11 mouse cellular contexts compared by ENCODE assay signal in genomic region chr2:34106837-34107565, GRCm38 (mm10).
A peak's percentile ranks its signal among the peaks of the same experiment; 100 is the strongest.
DNase-seq lines count a peak whose midpoint lies in the region; ATAC-seq and TF ChIP-seq lines count a peak whose summit lies in the region.
"Had no signal": no experiment of that assay in that cellular context is flagged by ENCODE, and none has a peak within 500 bp of the region (broad histone marks: within the 10 kb centered on the region; RNA-seq: fewer than 3 reads in every experiment).

No protein-coding gene starts in this region.

- no peak overlapping the region for H3K4me3 ChIP-seq in lung, embryonic 16.5 days (ENCODE audit: low read length)
- H3K4me3 ChIP-seq in forebrain, embryonic 14.5 days (ENCODE audit: low read depth, low read length): peak overlapping the region; percentile 3; the same call in 1 of the 2 replicates
- H3K4me3 ChIP-seq in limb, embryonic 14.5 days (replicated peaks; ENCODE audit: low read length): peak overlapping the region; percentile 15
- peak overlapping the region; percentile 6; the same call in 1 of the 2 replicates for H3K4me3 ChIP-seq in stomach, embryonic 16.5 days (replicated peaks; ENCODE audit: low read length)
- H3K4me3 ChIP-seq: liver, embryonic 15.5 days had no signal

- H3K36me3 ChIP-seq in lung, embryonic 16.5 days (ENCODE audit: control insufficient read depth, insufficient read depth, low read length): no peaks in the 10 kb centered on the region
- no peaks in the 10 kb centered on the region for H3K36me3 ChIP-seq in forebrain, embryonic 14.5 days (ENCODE audit: control insufficient read depth, insufficient read depth, low read length)
- H3K36me3 ChIP-seq in limb, embryonic 14.5 days (ENCODE audit: control insufficient read depth, insufficient read depth, low read length): no peaks in the 10 kb centered on the region
- H3K36me3 ChIP-seq in stomach, embryonic 16.5 days (ENCODE audit: control insufficient read depth, insufficient read depth, low read length): no peaks in the 10 kb centered on the region
- H3K36me3 ChIP-seq: liver, embryonic 15.5 days had no signal

- no peak overlapping the region for H3K27ac ChIP-seq in lung, embryonic 16.5 days (ENCODE audit: low read length)
- peak overlapping the region; percentile 76 for H3K27ac ChIP-seq in forebrain, embryonic 14.5 days (ENCODE audit: low read depth, low read length)
- H3K27ac ChIP-seq in limb, embryonic 14.5 days (replicated peaks; ENCODE audit: low read depth, low read length): no peak overlapping the region
- no peak overlapping the region for H3K27ac ChIP-seq in stomach, embryonic 16.5 days (ENCODE audit: low read length)
- H3K27ac ChIP-seq: liver, embryonic 15.5 days had no signal

- H3K9ac ChIP-seq in lung, embryonic 16.5 days (ENCODE audit: low read length): no peak overlapping the region
- peak overlapping the region; percentile 40 for H3K9ac ChIP-seq in forebrain, embryonic 14.5 days (ENCODE audit: low read length)
- H3K9ac ChIP-seq in limb, embryonic 14.5 days (ENCODE audit: low read depth, low read length, severe bottlenecking): no peak overlapping the region
- no peak overlapping the region for H3K9ac ChIP-seq in stomach, embryonic 16.5 days (ENCODE audit: low read length)
- H3K9ac ChIP-seq: liver, embryonic 15.5 days had no signal

- ATAC-seq in lung, embryonic 16.5 days (ENCODE audit: low read depth): peak; percentile 53; the same call in 1 of the 2 replicates
- ATAC-seq in forebrain, embryonic 14.5 days: peak; percentile 82
- ATAC-seq in limb, embryonic 14.5 days (ENCODE audit: low FRiP score, low read depth): no peak
- ATAC-seq in stomach, embryonic 16.5 days (ENCODE audit: insufficient read depth, low FRiP score): no peak

- no peak for DNase-seq in lung, postnatal 4 days
- DNase-seq in forebrain, embryonic 14.5 days (ENCODE audit: low spot score): peak; percentile 93
- peak; percentile 35 for DNase-seq in limb, embryonic 14.5 days (ENCODE audit: low spot score)
- no peak for DNase-seq in heart, postnatal 36 days
- no peak for DNase-seq in urinary bladder, adult 18-20 months (ENCODE audit: low spot score in 2 of 2)
- DNase-seq: kidney, adult 18-20 months; right cerebral cortex, adult 18-20 months; thymus, postnatal 36 days had no signal

- H3K27me3 ChIP-seq in lung, embryonic 16.5 days (ENCODE audit: control insufficient read depth, insufficient read depth, low read depth, low read length): no peaks in the 10 kb centered on the region
- H3K27me3 ChIP-seq in forebrain, embryonic 14.5 days (replicated peaks; ENCODE audit: control insufficient read depth, insufficient read depth, low read length): peaks cover 33% of the 10 kb centered on the region
- peaks cover 13% of the 10 kb centered on the region; the same call in 1 of the 2 replicates for H3K27me3 ChIP-seq in limb, embryonic 14.5 days (ENCODE audit: control insufficient read depth, insufficient read depth, low read length)
- 0 out of 2 replicates have a peak, but pooled peaks cover 15% of the 10 kb centered on the region for H3K27me3 ChIP-seq in stomach, embryonic 16.5 days (ENCODE audit: control insufficient read depth, insufficient read depth, low read length)
- H3K27me3 ChIP-seq: liver, embryonic 15.5 days had no signal

- intact Hi-C loops in heart, postnatal 36 days (cut with DNase I): no loop called here

- H3K4me2 ChIP-seq in lung, embryonic 16.5 days (ENCODE audit: low read depth, low read length): peak overlapping the region; percentile 40
- H3K4me2 ChIP-seq in forebrain, embryonic 14.5 days (ENCODE audit: low read length): peak overlapping the region; percentile 49
- peak overlapping the region; percentile 42 for H3K4me2 ChIP-seq in limb, embryonic 14.5 days (replicated peaks; ENCODE audit: low read depth, low read length, severe bottlenecking)
- peak overlapping the region; percentile 47 for H3K4me2 ChIP-seq in stomach, embryonic 16.5 days (ENCODE audit: low read depth, low read length)
- H3K4me2 ChIP-seq: liver, embryonic 15.5 days had no signal

- no peaks in the 10 kb centered on the region for H3K9me3 ChIP-seq in lung, embryonic 16.5 days (ENCODE audit: control insufficient read depth, low read length)
- H3K9me3 ChIP-seq in forebrain, embryonic 14.5 days (replicated peaks; ENCODE audit: control insufficient read depth, low read length): no peaks in the 10 kb centered on the region
- H3K9me3 ChIP-seq in limb, embryonic 14.5 days (ENCODE audit: control insufficient read depth, low read length): no peaks in the 10 kb centered on the region
- no peaks in the 10 kb centered on the region for H3K9me3 ChIP-seq in stomach, embryonic 16.5 days (replicated peaks; ENCODE audit: control insufficient read depth, low read length)
- H3K9me3 ChIP-seq: liver, embryonic 15.5 days had no signal

- 33% methylated on average over 15 of the region's 15 CpGs for WGBS in lung, embryonic 16.5 days
- WGBS in forebrain, embryonic 14.5 days: 3% methylated on average over 15 of the region's 15 CpGs
- WGBS in limb, embryonic 14.5 days: 13% methylated on average over 15 of the region's 15 CpGs
- 20% methylated on average over 15 of the region's 15 CpGs for WGBS in stomach, embryonic 16.5 days

- no peaks in the 10 kb centered on the region; the same call in 1 of the 2 replicates for H3K4me1 ChIP-seq in lung, embryonic 16.5 days (replicated peaks; ENCODE audit: control insufficient read depth, insufficient read depth, low read length)
- peaks cover 31% of the 10 kb centered on the region for H3K4me1 ChIP-seq in forebrain, embryonic 14.5 days (ENCODE audit: control insufficient read depth, insufficient read depth, low read length)
- H3K4me1 ChIP-seq in limb, embryonic 14.5 days (ENCODE audit: control insufficient read depth, insufficient read depth, low read length): peaks cover 25% of the 10 kb centered on the region
- H3K4me1 ChIP-seq in stomach, embryonic 16.5 days (ENCODE audit: control insufficient read depth, insufficient read depth, low read length): 0 out of 2 replicates have a peak, but pooled peaks cover 3% of the 10 kb centered on the region
- H3K4me1 ChIP-seq: liver, embryonic 15.5 days had no signal

- no peak for TF ChIP-seq POLR2A in limb, embryonic 14.5 days (IDR thresholded peaks at IDR 0.05; ENCODE audit: borderline replicate concordance, extremely low read depth, insufficient read depth, insufficient read length)

Comparison
In these comparisons a context has a peak if more than half of its experiments do, and no peak if none do; other contexts are left out.
1. ATAC-seq: peak in lung, embryonic 16.5 days (single experiment) and forebrain, embryonic 14.5 days (single experiment); none in limb, embryonic 14.5 days (single experiment) and stomach, embryonic 16.5 days (single experiment).
2. DNase-seq: peak in forebrain, embryonic 14.5 days (single experiment) and limb, embryonic 14.5 days (single experiment); none in lung, postnatal 4 days (0 of 2), heart, postnatal 36 days (0 of 2) and urinary bladder, adult 18-20 months (0 of 2).
3. Peak in every context shown above with its lines, with median percentiles within 50 percentile points of each other: H3K4me2 ChIP-seq.